Mouse (Mus musculus): Measurements from ENCODE around the gene Zfp827.

- TF ChIP-seq CTCF (IDR thresholded peaks at IDR 0.05; ENCODE audit: insufficient read depth, low read depth, low read length) (no peak), POLR2A (IDR thresholded peaks at IDR 0.05; ENCODE audit: insufficient read depth, low read depth, low read length) (no peak)
Measured at GRCm38 (mm10) chr8:79222752-79223141, 194.5 kb downstream of the Zfp827 start.
